Mouse (Mus musculus): Measurements from ENCODE around the gene Ndufa8.

Ndufa8 gene

GRCm38 (mm10) chr2:36048748-36049566, at the start of gene Ndufa8, which contains the start of gene Morn5:
Ndufa8 (minus strand) TSS chr2:36049406.
Morn5 (plus strand) TSS chr2:36049458.
- peak; percentile 96 to 99 for DNase-seq (ENCODE audit: low read depth in 2 of 2, low spot score in 2 of 2)

GRCm38 (mm10) chr2:36098021-36098420, 48.8 kb upstream of the Ndufa8 start:
- DNase-seq (ENCODE audit: low read depth in 2 of 2, low spot score in 2 of 2): no peak

- DNase-seq (ENCODE audit: low read depth in 2 of 2, low spot score in 2 of 2): no peak
These were observed 48.1 kb upstream of the Ndufa8 start for GRCm38 (mm10) chr2:36097129-36097815.

- no peak for DNase-seq (ENCODE audit: low read depth in 2 of 2, low spot score in 2 of 2)
These were observed 44.8 kb upstream of the Ndufa8 start for GRCm38 (mm10) chr2:36093914-36094475.

DNA sequence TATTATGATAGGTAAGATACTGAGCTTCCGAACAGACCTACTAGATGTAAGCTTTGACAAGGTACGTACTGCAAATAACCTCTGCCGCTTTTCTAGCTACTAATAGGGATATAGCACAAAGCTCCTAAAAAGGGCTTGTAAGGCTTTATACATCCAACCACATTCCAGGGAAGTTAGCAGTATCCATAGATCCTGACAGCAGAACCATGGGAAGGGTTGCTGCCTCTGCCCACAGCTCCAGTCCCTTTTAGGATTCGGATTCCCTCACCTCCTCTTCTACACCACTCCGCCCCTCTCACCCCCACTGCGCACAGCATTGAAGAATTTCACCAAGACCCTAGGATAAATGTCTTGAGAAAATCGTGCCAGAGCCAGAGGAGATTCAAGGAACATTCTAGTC, 44.1 kb upstream of the Ndufa8 start:
- DNase-seq (ENCODE audit: low read depth in 2 of 2, low spot score in 2 of 2): no peak

DNA sequence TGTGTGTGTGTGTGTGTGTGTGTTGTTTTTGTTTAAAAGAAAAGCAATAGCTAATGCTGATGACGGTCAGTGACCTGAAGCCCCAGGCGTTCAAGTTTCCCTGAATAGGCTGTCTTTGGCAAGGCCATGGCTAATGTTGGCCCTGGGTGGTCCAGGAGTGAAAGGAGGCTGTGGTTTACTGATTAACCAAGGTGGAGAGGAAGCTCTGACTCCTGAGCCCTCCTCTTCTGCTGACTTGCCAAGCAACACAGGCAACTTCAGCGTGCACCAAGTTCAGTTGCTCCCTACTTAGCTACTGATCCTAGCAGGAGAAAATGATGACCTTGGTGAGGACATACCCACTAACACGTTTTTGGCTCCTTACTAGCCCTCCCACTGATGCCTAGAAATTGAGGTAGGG, 43.5 kb upstream of the Ndufa8 start:
- DNase-seq (ENCODE audit: low read depth in 2 of 2, low spot score in 2 of 2): no peak

DNA sequence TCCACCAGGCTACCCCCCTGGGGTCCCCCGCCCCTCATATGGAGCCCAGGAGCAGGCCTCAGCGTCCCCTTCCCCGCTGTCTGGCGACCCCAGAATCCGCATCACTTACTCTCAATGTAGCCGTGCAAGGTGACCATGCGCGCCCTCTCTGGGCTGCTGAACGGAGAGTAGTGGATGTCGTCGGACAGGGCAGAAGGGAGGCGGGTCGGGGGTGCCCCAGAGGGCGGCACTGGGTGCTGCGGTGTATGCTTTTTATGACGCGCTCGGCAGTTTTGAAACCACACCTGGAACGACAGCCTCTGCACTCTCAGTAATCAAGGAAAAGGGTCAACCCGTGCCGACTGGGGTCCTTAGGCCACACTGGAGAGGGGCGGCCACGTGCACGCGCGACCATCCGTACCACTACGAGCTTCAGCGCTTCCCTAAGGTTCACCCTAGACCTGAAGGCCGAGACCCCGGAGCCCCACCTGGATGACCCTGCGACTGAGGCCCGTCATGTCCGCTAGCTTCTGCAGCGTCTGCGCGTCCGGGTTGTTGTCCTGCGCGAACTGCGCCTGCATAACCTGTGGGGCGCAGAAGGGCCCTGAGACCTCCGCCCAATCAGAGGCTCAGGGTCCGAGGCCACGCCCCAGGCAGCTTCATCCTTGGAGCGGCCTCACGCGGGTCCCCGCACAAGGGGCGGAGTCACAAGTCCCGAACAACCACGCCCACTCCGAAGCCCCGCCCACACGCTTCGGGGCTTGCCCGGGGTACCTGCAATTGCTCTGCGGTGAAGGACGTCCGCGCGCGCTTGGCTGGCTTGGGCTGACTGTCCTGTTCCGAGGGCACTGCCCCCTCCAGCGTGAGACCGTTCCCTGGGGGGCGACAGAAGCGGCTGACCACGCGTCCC, 41.9 kb upstream of the Ndufa8 start:
- DNase-seq (ENCODE audit: low read depth in 2 of 2, low spot score in 2 of 2): peak in 1 of 2 experiments; percentile 3

GRCm38 (mm10) chr2:36089190-36089589, 40.0 kb upstream of the Ndufa8 start:
- no peak for DNase-seq (ENCODE audit: low read depth in 2 of 2, low spot score in 2 of 2)

DNA sequence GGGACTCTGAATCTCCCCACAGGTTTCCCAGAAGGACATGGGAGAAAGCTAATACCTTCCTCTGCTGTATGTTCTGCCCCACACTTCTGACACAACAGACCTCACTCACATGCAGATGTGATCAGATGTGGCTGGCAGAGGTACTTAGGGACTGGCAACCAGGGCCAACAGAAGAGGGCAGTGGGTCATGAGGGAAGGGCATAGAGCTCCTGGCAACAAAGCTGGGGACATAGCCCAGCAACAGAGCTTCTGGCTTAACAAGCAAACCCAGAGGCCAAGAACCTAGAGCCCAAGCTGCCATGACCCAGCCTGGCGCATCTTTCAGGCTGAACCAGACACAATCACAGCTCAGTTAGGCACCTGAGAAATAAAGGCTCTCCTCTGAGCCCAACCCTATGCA, 35.8 kb upstream of the Ndufa8 start:
- no peak for DNase-seq (ENCODE audit: low read depth in 2 of 2, low spot score in 2 of 2)

DNA sequence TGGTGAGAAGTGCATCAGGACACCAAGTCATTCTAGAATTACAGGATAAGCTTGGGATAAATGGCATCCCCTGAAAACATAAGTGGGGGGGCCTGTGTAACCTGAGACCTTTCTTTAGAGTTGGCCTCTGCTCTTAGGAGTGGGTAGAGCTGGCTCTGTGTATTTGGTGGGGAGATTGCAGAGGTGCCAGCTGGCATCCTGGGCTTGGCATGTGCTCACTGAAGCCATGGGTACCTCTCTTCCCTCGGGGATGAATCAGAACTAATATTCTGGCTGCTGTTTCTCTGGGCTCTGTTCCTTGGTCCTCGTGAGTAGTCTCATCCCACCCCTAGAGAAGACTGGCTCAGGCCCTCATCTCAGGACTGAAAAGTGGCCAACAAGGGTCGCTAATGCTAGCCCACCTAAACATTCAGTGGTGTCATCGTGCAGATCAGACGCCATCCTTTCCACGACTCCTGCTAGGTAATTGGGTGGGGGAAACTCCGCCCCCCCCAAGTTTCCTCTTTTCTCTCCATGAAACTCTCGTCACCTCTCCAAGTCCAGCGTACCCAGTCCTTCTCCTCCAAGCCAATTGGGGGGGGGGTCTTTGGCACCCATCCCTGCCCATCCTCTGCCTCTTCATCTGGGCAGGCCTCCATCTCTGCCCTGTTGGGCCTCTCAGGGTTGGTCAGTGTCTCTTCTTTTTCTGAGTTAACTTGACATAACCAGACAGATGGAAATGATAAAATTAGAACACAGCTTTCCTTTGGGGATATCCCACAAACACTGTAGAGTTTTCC, 33.8 kb upstream of the Ndufa8 start:
- no peak for DNase-seq (ENCODE audit: low read depth in 2 of 2, low spot score in 2 of 2)

DNA sequence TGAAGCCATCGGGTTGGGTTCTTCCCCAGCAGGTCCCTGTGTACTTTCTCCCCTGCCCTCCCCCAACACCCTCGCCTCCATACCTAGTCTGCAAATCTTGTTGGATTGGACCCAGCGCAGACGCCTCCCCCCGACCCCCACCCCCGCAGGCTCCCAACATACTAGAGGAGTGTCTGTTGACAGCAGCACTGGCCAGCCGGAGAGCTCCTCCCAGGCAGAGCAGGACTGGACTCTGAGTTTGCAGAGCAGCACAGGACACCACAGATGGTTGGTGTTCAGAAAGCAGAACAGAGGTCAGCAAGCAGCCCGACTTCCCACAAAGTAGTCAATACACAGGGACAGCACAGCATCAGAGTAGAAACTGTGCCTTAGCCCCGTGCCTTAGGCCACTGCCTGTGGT, 32.2 kb upstream of the Ndufa8 start:
- DNase-seq (ENCODE audit: low read depth in 2 of 2, low spot score in 2 of 2): no peak

- DNase-seq (ENCODE audit: low read depth in 2 of 2, low spot score in 2 of 2): no peak
These were observed 28.1 kb upstream of the Ndufa8 start for GRCm38 (mm10) chr2:36077160-36077761.

DNA sequence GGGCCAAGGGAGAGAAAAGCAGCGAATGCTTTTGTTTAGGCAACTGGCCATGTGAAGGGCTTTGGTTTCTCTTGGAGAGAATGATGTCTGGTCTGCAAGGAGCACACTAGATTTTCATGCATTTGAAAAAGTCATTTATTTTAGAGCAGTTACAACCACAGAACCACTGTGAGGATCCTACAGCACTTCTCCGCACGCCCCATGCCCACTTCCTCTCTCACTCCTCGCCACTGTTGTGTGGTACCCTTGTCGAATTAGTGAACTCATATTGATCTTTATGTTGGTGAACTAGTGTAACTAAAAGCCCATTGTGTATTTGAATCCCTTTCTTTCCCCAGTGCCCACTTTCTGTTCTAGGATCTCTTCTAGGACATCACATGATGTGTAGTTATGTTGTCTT, 26.0 kb upstream of the Ndufa8 start:
- DNase-seq (ENCODE audit: low read depth in 2 of 2, low spot score in 2 of 2): no peak

- no peak for DNase-seq (ENCODE audit: low read depth in 2 of 2, low spot score in 2 of 2)
These were observed 24.6 kb upstream of the Ndufa8 start for GRCm38 (mm10) chr2:36073781-36074180.

- DNase-seq (ENCODE audit: low read depth in 2 of 2, low spot score in 2 of 2): no peak
These were observed 22.6 kb upstream of the Ndufa8 start for GRCm38 (mm10) chr2:36071660-36072305.

GRCm38 (mm10) chr2:36067132-36067531, 17.9 kb upstream of the Ndufa8 start:
- DNase-seq (ENCODE audit: low read depth in 2 of 2, low spot score in 2 of 2): no peak

DNA sequence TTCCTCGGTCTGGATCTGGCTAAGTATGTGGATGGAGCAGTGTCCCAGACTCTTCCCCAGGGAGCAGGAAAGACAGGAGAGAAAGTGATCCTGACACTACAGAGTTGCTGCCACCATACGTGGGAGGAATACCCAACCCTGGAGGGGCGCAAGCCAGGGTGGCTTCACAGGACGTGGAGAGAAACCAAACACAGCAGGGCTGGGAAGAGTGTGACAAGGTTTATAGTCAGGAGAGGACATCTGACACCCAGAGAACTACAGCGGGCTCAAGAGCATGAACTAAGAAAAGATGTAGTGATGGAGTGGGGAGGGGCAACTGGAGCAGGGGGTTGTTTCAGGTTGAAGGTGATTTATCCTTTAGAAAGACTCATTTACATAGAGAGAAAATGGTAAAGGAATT, 12.2 kb upstream of the Ndufa8 start:
- no peak for DNase-seq (ENCODE audit: low read depth in 2 of 2, low spot score in 2 of 2)

DNA sequence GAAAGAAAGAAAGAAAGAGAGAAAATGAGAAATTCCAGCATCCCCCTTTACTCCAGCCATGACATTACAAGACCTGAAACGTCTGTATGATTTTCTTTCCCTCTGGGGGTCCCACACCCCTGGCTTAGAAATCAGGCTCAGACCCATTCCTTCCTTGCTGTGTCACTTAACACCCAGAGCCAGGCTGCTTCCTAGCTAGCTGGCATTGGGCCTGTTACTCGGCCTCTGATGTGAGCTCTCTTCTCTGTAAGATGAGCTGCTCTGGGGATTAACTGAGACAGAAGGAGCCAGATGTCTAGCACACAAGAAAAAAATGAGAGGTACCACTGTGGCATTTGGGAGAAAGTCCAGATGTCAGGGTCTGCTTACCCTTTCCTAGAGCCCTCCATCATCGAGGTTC, 7.0 kb upstream of the Ndufa8 start:
- no peak for DNase-seq (ENCODE audit: low read depth in 2 of 2, low spot score in 2 of 2)

- DNase-seq (ENCODE audit: low read depth in 2 of 2, low spot score in 2 of 2): no peak
These were observed 4.0 kb upstream of the Ndufa8 start for GRCm38 (mm10) chr2:36053249-36053648.

DNA sequence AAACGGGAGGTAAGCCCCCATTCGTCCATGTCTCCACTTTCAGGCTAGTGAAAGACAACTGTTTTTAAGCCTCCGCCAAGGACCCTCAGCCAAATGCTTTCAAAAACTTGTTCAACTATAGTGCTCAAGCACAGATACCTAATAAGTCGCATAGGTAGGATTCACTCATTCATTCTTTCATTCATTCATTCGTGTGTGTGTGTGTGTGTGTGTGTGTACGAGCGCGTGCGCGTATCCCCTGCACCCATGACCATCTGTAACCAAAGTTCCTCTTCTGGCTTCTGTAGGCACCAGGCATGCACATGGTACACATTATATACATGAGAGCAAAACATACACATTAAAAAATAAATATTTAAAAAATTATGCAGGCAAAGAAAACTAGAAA, 355 bp upstream of the Ndufa8 start:
- DNase-seq (ENCODE audit: low read depth in 2 of 2, low spot score in 2 of 2): no peak

Data from CD8-positive naive resting alpha-beta T cell, adult 2 months (primary cell).